Mouse (Mus musculus) heart, postnatal 25 days (tissue): Measurements from ENCODE around the gene Mrgprh. TPM values are rescaled to one million over a fixed set of nuclear protein-coding genes. Genes with fewer than 3 reads are reported as not detected.
A peak's percentile ranks its signal among the peaks of the same experiment; 100 is the strongest.

Source experiments
- DNase-seq: peaks from one replicate; pipeline ENCODE4 v3.0.0; 2022; ENCODE audit warnings: low spot score
- intact Hi-C: fragments of 180-260 bp; cut with DNase I; formaldehyde crosslinking; loops from one replicate; pipeline ENCODE4 v1.15.1; 2025
- total RNA-seq, 2 experiments: library from RNA; stranded (reverse); gene quantifications; 2 replicates each; pipeline ENCODE4 v1.2.3; 2021

Gene Mrgprh
- 1 to 10 TPM; 5.3 to 5.4 TPM for total RNA-seq

DNA sequence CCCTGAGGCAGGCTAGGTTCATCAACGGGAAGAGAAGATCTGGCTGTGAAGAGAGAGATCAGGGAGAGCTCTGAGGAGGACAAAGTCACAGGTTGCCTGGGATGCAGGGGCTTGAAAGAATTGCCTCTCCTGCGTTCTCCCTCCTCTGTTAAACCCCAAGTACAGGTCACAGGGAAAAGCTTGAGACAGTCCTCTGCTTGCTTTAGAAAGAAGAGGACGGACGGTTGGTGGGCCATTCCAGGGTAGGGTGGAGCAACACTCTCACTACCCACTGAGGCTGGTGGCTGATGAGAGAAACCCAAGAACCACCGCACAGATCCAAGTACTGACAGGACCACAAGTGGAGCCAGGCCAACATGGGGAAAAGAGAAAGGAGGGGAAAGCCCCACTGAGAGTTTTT lies at the start of gene Mrgprh:
TSS of gene Mrgprh (plus strand) at position 301 of the 400 bp plus-strand sequence.
- no peak for DNase-seq
- intact Hi-C loops: loop anchor here (5.0 kb wide), 1 partner anchor 137 kb away; no protein-coding TSS in a partner anchor

DNA sequence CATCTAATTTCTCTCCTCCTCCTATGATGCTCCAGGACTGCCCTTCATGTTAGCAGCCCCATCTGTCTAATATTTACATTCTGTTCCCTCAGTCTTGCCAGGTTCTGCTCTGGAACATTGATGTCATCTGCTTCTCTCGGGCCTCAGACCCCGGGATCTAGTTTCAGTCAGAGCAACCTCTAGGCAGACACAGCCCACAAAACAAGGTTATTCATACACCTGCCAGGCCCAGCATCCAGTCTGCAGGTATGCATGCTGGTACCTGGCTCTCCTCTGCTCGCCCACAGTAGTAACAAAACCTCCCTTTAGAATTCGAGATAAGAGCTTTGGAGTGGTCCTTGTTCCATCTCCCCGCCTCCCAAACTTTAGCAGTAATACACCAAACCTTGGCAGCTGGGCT lies 45.5 kb upstream of the Mrgprh start:
- intact Hi-C loops: no loop called here
- DNase-seq: no peak

DNA sequence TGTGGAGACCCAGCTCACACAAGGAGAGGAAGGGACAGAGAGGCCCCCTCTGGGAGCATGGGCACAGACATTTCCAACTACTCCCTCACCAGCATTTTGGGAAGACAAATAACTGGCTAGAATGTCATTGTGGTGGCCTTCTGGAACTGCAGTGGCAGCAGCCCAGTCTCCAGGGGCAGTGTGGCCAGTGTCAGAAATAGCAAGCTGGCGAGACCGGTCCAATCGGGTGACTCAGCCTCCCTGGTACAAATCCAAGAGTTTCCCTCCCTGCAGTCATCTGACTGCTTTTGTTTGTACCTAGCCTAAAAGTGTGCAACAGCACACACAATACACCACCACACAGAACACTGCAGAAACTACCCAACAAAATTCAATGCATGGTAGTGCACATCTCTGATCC lies 43.6 kb upstream of the Mrgprh start:
- intact Hi-C loops: no loop called here
- DNase-seq: peak; percentile 47

DNA sequence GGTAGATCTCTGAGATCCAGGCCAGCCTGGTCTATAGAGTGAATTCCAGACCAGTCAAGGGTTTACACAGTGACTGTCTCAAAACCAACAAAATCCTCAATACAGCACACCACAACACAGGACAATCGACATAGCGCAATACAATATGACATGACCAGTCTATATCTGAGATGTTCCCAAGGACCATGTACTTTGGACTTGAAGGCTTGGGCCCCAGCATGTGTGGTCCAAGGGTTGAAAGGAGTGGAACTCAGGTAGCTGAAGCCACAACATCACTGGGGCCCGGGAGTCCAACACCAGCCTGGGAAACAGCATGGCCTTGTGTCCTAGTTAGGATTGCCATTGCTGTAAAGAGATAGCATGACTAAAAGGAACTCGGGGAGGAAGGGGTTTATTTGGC lies 43.2 kb upstream of the Mrgprh start:
- no peak for DNase-seq
- intact Hi-C loops: no loop called here

DNA sequence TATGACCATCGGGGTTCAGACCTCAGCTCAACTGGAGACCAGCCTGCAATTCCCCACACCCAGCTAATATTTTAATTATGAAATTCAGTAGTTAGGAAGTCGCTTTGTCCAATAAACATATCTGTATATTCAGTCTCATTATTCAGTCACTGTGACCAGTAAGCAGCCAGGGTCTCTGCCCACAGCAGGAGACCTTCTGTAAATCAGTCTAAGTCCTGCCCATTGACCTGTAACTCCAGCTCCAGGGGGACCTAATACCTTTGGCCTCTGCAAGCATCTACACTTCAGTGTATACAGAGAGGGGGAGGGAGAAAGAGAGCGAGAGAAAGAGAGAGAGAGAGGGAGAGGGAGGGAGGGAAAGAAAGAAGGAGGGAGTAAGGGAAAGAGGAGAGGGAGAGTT lies 41.5 kb upstream of the Mrgprh start:
- intact Hi-C loops: no loop called here
- DNase-seq: no peak

DNA sequence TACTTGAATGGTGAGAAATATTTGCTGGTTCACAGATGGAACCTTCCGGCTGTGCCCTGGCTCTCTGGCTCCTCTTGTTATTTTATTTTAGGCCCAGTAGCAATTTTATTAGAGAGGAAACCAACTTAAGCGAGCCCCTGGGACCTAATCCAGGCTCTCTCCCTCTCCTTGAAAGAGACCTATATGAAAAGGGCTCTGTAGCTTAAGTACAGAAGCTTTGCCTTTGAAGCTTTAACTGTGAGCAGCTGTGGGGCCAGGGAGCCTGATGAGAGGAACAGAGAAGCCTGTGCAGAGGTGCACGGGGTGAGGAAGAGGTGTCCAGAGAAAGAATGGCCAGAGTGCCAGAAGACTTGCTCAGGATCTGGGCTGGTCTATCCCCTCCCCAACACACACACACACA lies 41.0 kb upstream of the Mrgprh start:
- intact Hi-C loops: no loop called here
- no peak for DNase-seq

DNA sequence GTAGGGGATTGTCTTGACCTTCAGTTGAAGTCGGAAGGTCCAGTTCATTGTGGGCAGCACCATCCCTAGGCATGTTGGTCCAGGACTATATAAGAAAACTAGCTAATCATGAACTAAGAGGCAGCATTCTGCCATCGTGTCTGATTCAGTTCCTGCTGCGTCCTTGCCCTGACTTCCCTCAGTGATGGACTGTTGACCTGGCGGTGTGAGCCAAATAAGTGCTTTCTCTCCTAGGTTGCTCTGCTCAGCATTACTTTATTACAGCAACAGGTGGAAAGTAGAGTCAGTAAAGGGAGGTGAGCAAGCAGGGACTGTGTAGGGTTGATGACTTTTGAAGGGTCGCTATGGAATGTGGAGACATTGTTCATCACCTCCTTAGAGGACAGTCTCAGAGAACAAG lies 40.1 kb upstream of the Mrgprh start:
- intact Hi-C loops: no loop called here
- DNase-seq: no peak

DNA sequence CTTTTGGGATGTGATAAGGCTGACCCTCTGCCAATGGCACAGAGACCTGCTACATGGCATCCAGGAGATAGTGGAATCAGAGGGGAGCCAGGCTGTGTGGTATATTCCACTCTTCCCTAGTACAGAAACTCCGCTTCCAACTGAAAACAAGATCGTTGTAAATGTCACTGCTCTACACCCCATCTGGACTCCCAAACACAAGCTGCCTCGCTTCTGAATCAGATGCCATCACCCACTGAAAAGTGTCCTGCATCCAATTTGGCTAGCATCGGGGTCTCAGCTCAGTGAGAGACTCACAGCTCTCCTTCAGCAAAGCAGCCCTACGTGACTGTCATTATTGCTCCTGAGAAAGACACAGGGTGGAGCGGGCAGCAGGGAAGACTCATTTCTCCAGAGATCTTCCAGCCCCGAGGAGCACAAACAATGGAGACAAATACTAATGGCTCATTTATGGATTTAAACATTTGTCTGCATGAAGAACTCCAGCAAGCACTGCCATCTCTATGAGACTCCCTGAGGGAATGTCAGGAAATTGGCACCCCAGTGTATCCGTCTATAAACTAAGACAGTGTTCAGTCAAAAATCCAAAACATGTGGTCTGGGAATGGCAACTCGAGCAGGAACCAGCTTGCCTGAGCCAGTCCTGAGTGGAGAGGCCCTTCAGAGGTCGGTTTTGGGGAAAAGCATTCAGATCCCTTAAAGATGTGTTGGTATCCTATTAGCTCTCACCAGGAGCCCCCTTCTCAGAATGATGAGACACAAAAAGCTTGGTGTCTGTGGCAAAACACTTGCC lies 36.2 kb upstream of the Mrgprh start:
- intact Hi-C loops: no loop called here
- no peak for DNase-seq

DNA sequence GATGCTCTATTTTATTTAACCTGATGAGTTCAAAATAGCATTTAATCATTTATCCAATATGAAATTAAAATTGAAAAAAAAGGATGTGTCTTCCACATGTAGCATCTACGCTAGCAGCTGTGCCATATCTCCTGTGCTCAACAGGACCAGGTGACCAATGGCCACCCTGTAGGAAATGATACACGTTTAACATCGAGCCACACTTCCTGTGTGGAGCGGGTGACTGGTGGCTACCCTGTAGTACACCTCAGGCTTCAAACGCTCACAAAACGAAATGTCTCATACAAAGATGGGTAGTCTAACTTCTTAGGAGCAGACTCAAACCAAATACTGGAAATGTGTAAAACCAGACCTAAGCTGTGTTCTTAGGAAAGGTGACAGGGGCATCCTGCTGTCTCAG lies 32.0 kb upstream of the Mrgprh start:
- no peak for DNase-seq
- intact Hi-C loops: no loop called here

DNA sequence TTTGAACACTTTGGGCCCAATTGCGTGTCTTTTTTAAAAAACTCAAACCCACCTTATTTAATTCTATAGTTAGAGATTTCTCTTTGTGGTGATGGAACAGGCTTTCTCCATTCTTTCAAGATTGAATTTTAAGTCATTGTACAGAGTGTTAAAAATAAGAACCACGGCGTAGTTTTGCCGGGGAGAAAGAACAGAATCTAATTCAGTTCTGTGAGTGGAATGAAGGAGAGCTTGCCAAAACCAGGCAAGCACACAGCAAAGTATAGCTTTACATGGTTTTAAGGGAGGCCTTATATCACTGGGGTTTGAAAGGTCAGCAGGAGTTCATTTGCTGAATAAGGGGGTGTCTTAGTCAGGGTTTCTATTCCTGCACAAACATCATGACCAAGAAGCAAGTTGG lies 31.3 kb upstream of the Mrgprh start:
- intact Hi-C loops: no loop called here

DNA sequence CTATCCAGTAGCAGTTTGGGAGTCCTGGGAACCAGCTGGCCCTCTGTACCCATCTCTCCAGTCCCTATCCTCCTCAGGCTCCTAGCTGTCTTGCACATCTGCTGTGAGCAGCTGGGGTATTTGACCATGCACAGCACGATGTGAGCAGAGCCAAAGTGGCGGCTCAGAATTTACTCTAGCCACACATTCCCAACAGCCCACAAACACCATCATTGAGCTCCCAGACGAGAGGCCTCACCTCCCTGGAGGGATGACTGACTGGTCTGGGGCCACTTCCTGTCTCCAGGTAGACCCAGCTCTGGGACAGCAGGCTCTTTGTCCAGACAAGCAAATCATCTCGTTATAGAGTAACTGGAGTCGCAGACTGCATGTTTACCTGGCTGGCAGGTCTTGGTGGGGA lies 30.0 kb upstream of the Mrgprh start:
- DNase-seq: no peak
- intact Hi-C loops: no loop called here

More for the DNA sequence above, 31.3 kb upstream of the Mrgprh start:
- DNase-seq: no peak

DNA sequence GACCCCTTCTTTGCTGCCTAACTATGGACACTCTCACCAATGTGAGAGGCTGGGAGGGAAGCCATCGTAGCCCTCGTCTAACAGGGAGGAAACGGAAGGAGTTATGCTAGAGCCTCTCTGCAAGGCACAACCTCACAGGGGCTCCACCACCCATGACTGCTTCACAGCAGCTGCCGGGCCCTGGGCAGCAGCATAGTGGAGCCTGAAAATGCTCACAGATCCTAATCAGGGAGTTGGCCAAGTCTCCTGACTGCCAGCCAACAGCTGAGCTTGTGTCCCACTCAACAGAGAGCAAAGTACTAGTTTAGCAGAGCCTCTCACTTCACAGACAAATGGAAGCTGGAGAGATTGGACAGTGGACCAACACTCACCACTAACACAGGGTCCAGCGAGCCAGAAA lies 29.4 kb upstream of the Mrgprh start:
- no peak for DNase-seq
- intact Hi-C loops: no loop called here

DNA sequence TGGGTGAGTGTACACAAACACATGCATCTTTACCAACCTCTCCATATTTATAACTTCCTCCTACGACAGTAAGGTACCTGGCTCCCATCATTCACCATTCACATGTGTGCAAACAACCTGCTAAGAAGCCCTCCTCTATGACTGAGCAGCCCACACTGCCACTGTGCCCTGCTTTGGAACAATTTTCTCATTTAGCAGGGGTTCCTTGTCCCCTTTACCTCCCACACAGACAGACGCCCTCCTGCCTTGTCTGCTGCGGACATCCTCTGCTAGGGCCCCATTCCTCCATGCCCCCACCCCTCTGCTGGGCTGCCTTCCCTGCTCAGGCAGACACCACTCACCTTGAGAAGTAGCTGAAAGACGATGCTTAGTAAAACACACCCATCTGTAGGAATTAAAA lies 28.1 kb upstream of the Mrgprh start:
- DNase-seq: no peak
- intact Hi-C loops: no loop called here

DNA sequence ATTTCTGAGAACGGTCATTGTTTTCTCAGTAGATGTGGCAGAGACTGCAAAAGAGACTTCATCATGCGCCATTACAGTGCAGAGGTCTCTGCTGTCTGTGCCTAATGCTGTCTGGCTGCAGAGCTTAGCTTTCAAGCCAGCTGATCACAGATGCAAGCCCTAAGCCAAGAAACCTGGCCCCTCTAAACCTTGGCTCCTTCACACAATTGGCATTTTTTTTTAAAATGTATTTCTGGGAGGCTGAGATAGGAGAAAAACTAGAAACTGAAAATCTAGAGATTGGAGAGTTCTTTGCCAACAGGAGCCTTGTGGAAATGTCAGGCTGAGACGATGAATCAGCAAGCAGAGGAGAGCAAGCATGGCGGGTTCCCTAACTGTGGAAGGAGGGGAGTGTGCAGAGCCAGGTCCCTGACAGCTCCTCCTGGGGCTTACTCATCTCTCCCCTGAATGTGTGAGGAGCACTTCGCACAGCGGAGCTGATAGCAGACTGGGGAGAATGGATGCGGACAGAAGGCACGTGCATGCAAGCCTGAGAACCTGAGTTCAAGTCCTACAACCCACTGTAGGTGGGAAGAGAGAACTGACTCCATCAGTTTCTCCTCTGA lies 26.0 kb upstream of the Mrgprh start:
- intact Hi-C loops: no loop called here
- DNase-seq: no peak

DNA sequence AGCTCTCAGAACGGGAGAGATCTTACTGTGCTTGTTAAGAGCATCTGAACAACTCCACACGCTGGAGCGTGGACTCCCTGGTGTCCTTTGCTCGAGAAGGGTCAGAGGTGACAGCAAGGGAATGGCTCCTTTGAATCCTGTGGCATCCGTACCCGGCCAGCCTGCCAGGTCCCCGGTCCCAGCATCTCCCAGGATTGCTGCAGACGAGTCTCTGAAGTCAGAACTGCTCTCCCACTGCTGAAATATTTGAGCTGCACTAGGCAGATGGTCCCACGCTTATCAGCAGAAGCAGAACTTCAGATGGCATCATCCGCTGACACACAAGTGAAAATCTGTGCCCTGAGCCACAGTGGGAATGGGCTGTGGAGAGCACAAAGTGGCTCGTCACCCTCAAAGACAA lies 24.1 kb upstream of the Mrgprh start:
- no peak for DNase-seq
- intact Hi-C loops: no loop called here

DNA sequence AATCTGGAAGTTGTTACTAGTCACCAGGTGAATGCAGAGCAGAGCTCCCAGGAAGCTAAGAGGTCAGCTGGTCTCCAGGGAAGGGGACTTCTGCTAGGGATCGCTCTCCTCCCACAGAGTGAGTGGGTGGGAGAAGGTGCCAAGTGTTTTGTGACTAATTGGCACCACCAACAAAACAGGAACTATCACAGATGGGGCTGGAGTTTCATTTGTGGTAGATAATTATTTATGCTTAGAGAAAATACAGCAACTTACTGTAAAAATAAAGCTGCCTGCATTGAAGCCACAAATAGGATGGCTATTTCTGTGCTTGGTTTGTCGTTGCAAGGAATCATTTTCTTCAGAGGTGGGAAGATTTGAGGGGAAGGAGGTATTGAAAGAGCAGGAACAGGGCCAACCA lies 22.0 kb upstream of the Mrgprh start:
- intact Hi-C loops: no loop called here
- DNase-seq: no peak

DNA sequence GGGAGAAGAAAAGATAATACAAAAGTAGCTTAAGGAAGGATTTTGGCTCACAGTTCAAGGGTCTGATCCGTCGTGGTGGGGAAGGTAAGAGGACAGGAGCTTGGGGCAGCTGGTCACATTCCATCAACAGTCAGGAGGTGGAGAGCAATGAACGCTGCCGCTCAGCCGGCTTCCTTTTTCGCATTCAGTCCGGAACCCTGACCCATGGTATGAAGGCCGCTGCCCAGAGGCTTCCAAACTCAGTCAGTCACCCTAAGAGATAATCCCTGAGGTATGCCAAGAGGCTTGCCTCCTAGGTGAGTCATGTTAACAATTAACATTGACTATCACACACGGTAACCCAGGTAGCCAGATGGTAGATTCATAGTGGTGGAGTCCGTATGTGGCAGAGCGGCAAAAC lies 21.4 kb upstream of the Mrgprh start:
- intact Hi-C loops: no loop called here
- no peak for DNase-seq

DNA sequence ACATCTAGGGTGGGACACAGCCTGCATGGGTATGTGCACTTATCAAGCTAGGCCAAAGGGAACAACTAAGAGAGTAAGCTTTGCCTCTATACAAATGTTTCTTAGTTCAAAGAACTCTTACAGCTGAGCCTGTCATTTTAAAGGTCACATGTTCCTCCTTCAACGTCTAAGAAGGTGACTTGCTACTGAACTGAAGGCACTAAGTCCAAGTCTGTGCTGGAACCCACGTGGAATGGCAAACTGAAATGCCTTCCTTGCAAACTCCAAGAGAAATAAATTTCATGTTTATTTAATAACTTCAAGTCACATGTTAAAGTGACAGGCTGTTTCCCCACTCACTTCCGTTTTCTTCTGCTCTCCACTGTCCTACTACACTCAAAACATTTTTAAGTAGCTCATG lies 18.4 kb upstream of the Mrgprh start:
- DNase-seq: no peak
- intact Hi-C loops: no loop called here

DNA sequence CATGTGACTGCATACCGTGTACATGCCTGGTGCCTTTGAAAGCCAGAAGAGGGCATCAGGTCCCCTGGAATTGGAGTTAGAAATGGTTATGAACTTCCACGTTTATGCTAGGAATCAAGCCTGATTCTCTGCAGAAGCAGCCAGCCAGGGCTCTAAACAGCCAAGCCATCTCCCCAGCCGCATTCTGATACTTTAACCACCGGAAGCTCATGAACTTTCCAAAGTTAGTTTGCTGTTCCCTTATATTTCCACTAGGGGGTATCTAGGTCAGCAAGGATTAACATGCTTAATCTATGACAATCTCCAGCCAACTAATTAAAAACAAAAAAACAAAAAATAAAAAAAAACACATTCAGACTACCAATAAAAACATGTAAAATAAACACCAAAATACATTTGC lies 17.8 kb upstream of the Mrgprh start:
- no peak for DNase-seq
- intact Hi-C loops: no loop called here

DNA sequence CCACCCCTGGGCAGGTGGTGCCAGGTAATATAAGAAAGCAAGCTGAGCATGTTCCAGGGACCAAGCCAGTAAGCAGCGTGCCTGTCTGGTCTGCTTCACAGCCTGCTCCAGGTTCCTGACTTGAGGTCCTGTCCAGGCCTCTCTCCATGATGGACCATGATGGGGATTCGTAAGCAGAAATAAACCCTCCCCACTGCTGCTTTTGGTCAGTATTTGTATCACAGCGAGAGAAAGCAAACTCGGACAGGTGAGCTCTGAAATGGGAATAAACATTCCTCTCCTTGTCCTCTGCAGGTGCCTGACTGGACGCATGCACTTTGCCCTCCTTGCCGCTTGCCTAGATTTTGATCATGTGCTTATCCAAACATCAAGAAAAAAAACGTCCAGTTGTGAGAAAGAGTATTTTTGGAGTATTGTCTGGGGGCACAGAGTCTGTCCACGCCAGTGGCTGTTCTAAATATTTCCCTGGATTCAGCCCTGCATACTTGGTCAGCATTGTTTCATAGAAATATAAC lies 16.8 kb upstream of the Mrgprh start:
- intact Hi-C loops: no loop called here
- DNase-seq: no peak

DNA sequence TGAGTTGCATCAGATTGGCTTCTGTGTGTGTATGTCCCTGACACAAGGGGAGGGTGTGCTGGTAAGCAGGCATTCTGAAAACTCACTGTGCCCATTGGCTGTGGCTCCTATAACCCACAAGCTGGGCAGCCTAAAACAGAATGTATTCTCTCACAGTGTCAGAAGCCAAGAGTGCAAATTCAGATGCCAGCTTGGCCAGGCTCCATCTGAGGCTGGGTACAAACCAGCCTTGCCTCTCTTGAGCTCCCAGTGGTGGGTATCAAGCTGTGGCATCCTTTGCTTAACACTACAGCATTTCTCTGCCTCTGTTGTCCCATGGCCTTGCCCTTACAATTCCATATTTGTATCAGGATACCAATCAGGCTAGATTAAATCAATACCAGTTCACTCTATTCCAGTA lies 11.7 kb upstream of the Mrgprh start:
- intact Hi-C loops: no loop called here

DNA sequence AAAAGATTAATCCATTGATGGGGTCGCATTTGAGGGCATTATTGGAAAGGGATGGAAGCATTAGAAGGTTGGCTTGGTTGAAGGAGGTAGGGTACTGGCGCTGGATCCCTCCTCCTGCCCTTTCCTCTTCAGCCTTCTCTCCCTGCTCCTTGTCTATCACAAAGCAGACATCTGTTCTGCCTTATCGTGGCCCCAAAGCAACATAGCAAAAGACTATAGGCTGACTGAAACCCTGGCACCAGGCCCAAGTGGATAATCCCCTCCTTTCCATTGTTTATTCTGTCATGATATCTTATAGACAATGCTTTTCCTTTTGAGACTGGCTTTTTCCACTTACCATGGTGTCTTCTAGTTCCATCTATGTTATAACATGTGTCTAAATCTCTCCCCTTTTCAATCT lies 10.4 kb upstream of the Mrgprh start:
- DNase-seq: no peak
- intact Hi-C loops: no loop called here

More for the DNA sequence above, 11.7 kb upstream of the Mrgprh start:
- DNase-seq: no peak
